Mouse (Mus musculus): ENCODE measurements around the gene Nck1.

- TF ChIP-seq TAL1 (IDR thresholded peaks at IDR 0.05; ENCODE audit: low read length) = no peak
- no peak for TF ChIP-seq GATA1 (IDR thresholded peaks at IDR 0.05; ENCODE audit: low read length)
Measured at GRCm38 (mm10) chr9:100493611-100494261, 52.2 kb downstream of the Nck1 start.
